Mouse (Mus musculus): ENCODE results near the gene Trove2.

GRCm38 (mm10) chr1:143707006-143707405 lies 69.9 kb downstream of the Trove2 start:
- TF ChIP-seq POLR2A (IDR thresholded peaks at IDR 0.05; ENCODE audit: extremely low read depth, insufficient read depth, low read length) (no peak), CTCF (IDR thresholded peaks at IDR 0.05; ENCODE audit: extremely low read depth, insufficient read depth, low read length) (no peak)

Measured in cortical plate, adult 2 months (tissue).